Mouse (Mus musculus) c-Kit-positive CD71-positive TER-119-positive erythroid progenitor cells, embryonic 14.5 days (primary cell): ENCODE measurements at regions not wholly inside any gene's neighbourhood (a gene's known extent, or its start where the extent isn't known, plus 50 kb on each side); places are given as distances from the start of the nearest gene placed in this dataset.

Source experiments
- DNase-seq: peaks from one replicate; pipeline ENCODE4 v3.0.0-alpha.2; 2013; ENCODE audit warnings: low spot score

DNA sequence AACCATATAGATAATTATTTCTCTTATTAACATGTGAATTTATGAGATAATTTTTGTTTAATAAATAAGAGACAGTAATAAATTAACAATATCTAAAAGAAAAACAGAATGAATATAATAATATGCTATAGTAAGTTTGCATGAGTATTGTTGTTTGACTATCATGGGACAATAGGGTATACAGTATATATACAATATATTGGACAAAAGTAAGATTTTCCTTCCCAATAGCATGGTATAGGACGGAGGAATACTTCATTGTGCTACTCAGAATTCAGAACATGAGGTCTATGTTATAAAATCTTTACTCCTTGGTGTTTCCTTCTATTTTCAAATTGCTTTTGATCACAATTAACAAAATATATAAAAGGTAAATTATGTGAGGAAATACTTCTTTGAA is 771.0 kb upstream of the Pcdh20 start:
- no peak for DNase-seq

DNA sequence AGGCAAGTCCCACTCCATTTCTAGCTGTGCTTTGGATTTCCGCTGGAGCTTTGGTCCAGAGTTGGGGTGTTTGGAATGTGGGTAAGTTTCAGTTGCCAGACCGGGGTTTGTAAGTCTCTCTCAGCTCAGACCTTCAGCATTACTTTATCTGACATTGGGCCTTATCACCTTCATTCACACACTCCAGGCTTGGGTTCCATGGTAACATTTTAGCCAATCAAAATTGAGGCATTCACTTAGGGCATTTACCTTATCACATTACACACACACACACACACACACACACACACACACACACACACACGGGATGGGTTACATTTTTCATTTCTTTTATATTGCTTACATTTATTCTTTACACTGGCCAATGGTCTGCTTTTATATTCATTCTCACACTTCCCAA is 765.3 kb upstream of the Pcdh20 start:
- peak; percentile 5 for DNase-seq

DNA sequence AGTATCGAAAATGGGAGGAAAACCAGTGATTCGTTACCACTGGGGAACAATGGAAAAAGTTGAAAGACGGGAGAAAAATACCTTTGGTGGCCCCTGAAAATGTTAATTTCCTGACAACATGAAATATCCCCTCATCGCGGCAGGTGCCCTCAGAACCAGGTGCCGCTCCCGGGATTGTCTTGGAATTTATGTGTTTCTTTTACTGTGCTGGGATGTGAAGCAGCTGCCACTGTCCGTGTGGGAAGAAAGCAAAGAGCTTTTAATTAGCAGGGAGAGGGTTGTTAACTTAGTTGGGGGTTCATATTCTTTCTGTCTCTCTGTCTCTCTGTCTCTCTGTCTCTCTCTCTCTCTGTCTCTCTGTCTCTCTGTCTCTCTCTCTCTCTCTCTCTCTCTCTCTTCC is 759.3 kb upstream of the Pcdh20 start:
- no peak for DNase-seq

DNA sequence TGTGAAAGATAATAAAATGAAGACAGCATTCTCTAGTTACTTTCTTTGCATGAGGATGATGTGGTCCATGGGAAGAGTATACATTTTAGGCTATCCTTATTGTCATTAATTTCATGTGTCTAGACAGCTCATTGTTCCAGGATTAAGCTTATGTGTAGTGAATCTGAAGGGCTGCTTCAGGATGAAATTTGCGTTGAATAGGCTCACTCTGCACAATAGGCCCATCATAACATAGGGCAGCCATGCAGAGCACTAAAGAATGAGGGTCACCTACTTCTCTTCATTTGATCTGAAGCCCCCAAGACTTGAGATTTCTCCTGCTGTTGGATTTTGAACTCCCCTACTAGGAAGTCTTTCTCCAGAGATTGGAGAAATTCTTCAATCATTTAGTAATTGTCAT is 746.2 kb upstream of the Pcdh20 start:
- no peak for DNase-seq

DNA sequence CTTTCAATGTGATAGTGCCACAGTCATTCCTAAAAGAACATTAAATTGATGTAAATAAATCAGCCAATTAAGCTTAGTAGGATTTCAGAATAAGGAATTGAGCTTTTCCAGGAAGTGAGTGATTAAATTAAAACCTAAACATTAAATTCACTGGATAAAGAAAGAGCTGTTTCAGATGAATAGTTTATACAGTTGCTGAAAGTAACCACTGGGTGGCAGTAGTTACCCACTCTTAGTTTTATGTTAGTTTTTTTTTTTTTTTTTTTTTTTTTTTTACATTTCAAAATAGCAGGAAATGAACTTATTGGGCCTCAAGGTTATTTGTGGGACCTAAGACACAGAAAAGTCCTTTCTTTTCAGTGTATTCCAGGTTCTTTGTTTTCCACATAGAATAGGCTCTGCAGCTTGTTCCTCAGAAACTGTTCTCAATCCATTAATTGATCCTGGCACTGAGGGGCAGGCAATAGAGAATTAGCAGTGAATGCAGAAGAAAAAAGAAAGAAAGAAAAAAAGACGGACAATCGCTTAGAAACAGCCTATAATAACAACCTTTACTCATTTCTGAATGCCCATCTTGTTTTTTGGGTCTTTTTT is 710.3 kb upstream of the Pcdh20 start:
- no peak for DNase-seq

DNA sequence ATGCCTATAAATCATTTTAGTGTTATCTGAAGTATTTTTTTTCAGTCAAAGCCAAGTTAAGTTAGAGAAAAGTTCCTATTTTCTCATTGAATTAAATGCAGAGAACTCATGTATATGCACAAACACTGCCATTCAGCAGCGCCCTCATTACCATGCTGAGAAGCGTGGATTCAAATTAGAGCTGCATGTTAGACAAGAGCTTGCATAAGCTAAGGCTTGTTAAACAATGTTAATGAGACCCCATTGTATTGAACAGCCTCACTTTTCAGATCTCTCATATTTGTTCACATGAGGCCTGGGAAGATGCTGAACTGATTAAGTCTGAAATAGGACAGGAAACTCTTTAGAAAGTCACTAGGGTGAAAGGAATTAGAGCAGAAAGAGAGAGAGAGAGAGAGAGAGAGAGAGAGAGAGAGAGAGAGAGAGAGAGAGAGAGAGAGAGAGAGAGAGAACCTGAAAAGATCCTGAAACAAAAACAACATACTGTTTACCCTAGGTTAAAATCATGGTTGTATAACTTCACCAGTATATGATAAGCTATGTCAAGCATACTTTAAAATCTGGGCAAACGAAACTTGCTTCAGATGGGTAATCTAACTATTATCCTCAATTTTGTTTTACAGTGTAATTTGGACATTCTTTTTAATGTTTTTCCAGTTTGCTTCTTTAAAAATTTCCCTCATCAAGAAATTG is 671.9 kb upstream of the Pcdh20 start:
- DNase-seq, result no peak

DNA sequence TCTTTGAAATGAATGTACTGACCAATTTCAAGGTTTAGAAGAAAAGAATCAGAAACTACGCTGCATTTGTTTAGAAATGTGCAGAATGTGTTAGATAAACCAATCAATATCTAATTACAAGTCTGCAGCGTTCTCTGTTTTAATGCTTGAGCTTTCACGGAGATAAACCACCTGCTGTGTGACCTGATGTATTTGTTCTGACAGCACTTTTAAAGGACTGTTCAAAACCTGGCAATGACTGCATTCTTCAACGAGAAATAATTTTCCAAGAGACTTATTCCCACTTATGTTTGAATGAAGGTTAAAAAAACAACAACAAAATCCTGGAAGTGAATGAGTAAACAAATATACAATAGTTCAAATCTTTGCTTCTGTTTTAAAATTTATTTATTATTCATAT is 628.1 kb upstream of the Pcdh20 start:
- DNase-seq, result no peak

DNA sequence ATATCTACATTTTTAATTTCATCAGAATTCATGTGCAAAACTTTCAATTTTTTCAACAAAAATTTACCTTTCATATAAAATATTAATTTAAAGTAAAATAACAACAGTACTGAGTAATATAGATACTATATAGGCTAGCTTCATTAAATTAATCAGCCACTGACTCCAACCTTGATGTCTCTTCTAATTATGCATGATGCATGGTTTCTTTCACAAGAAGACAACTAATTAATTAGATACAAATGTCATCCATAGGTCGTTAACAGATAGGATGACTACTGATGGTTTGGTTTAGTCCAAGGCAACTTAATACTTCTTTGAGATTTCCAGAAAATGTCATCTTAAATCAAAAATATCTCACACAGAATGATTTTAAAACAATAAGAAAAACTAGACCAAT is 618.5 kb upstream of the Pcdh20 start:
- no peak for DNase-seq

DNA sequence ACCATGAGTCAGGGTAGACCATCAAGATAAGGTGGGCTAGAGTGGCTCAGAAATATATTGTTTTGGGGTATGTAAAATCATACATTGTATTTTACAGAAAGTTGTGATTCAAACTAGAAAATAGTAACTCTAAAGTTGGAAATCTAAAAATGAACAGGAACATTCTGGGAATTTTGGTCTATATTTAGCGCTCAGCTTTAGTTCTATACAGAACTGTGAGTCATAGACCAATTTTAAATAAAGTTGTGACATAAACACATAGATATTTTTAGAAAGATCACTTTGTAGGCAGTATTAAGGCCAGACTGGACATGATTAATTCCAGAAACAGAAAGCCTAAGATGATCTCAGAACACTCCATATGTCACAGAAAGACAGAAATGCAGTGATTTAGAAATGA is 604.8 kb upstream of the Pcdh20 start:
- no peak for DNase-seq

DNA sequence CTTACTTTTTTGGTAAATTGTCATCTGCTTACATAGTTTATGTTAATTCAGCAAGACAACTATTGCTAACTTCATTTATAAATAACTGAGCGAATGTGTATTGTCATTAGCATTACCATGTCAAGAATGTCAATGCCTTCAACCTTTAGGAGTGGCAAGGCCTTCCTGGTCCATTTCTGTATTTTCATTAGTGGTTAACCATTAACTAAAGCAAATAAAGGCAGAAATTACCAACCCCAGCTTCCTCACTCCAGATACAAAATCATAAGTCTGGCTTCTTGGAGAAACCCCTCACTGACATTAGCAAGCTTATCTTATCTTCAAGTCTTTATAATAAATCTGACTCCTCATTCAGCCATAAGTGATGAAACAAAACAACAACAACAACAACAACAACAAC is 592.8 kb upstream of the Pcdh20 start:
- no peak for DNase-seq

DNA sequence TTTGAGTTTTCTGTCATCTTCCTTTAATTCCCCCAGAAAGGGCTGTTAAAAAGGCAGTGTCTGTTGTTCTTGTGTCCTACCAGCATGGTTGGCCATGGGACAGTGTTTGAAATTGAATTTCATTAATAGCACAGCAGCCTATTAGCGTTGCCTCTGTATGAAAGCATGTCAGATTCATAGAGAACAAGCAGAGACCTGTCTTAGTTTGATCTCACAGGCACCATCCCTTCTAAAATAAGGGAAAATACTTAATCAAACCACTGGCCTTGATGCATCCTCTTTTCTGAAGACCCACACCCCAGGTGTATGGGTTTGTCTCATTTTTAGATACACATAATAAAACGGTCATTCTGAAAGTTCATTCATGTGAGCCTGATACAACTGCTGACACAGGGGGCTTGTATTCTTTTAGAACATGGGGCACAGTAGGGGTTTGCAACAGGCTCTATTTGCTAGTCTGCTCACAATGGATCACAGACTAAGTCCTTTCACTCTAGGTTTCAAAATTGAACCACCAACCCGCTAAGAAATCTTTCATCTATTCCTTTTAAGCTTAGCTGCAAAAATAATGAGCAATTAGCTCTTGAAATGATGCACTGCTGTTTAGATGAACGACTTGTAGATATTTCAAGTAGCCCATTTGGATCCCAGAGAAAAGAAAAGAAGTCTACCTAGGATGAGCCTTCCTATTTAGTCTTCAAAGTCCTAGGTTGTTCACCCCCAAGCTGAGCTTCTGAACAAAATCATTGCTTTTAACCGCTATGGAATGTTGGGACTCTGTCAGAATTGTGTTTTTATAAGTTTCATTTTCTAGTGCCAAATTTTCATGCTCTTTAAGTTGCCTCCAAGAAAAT is 591.6 kb upstream of the Pcdh20 start:
- no peak for DNase-seq

DNA sequence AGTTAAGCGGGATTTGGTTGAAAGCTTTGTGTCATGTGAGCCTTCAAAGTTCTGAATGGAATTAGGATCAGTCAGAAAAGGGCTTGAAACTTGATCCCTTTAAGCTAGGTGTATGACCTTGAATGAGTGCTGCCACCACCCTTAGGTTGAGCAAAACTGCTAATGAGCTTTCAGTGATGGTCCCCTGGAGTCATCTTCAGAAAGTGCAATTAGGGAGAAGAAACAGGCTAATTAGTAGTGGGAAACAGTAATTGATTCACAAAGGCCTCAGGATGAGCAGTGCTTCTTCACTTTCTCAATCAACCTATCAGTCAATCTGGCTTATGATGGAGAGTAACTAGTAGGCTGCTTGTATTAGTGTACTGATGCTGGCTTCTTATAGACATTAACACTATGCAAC is 590.1 kb upstream of the Pcdh20 start:
- DNase-seq, result no peak

DNA sequence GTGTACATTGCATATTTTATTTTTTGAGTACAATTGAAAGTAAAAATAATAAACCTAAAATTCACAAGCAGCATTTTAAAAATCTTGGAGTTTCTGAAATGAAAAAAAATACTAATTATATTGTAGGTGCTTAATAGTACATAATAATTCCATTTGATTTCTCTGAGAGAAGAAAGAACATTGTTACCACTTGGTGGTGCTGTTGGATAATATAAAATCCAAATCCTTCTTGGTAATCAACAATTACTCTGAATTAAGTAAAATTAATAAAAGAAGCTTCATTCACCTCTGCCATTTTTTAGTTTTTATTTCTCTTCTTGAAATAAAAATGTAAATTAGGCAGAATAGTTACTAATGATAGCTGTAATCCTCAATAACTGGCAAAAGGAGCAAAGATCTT is 563.2 kb upstream of the Pcdh20 start:
- no peak for DNase-seq

DNA sequence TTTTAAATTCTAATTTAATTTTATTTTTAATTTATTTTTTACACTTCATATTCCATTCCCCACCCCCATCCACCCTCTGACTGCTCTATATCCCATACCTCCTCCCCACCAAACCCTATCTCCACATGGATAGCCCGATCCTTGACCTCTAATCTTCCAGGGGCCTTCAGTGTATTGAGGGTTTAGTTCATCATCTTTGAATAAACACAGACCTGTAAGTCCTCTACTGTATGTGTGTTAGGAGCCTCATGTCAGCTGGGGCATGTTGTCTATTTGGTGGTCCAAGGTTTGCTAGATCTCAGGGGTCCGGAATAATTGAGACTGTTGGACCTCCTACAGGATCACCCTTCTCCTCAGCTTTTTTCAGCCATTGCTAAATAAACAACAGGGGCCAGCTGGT is 540.2 kb upstream of the Pcdh20 start:
- DNase-seq, result no peak

DNA sequence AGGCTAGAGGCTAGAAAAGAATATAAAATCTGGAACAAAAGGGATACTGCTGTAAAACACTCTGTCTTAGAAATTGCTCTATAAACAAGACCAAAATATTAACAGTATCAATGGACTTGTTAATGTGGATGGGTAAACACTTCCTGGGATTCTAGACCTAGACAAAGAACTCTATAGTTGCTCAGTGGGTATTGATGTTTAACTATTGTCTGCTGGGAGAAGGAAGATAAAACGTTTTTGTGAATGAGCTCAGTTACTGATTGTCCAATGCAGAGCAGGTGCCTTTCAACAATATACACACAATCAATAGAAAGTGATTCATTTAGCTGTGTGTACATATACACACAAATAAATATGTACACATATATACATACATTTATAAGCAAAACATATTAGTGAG is 538.5 kb upstream of the Pcdh20 start:
- DNase-seq, result no peak

DNA sequence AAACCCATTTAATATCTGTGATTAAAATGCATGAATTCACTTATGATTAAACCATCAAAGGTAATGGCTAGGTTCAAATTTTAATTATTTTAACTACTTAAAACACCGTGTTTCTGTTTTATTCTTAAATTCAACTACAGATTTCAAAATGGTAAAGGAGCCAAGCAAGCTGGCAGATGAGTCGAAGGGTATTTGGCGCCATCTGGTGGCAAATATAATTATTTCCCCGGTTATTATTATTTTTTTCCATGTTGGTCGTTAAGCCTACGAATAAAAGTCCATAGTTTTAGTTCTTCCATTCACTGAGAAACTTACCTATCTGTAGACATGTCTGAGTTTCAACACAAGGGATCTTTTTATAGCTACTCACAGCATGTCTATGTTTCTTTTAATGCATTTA is 510.7 kb upstream of the Pcdh20 start:
- peak; percentile 11 for DNase-seq

DNA sequence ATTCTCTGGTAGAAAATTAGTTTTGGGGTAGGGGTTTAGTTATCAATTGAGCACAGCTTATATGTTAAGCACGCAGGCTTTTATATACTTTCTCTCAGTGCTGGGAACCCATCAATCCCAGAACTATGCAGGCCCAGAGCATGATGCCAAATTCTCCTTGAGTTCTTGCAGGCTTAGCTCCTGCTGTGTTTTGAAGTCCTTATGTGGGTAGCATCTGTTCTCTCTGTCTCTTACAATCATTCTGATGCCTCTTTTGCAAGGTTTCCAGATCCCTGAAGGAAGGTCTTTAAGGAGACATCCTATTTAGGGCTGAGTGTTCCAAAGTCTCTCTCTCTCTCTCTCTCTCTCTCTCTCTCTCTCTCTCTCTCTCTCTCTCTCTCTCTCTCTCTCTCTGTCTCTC is 504.8 kb upstream of the Pcdh20 start:
- no peak for DNase-seq

DNA sequence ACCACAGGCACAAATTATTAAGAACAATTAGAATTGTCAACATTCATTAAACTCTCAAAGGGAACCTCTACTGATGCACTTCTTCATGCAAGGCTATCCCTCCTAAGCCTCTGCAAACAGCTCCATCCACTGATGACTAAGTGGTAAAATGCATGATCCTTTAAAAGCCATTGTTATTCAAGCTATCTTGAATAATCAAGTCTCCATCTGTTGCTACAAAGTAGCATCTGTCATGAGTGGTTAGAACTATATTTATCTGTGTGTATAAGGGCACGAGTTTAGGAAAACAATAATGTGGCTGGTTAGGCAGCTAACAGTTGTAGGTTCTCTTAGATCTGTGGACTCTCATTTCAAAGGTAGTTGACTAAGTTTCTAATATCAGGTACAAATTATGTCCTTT is 463.4 kb upstream of the Pcdh20 start:
- DNase-seq, result no peak
